Mouse (Mus musculus) hindbrain, postnatal 0 days (tissue): ENCODE measurements at regions not wholly inside any gene's neighbourhood (a gene's known extent, or its start where the extent isn't known, plus 50 kb on each side); places are given as distances from the start of the nearest gene placed in this dataset.
"Not testable (repeated sequence)": the region's sequence is repeated elsewhere in the genome, so short reads cannot be mapped to it uniquely, and the experiment has no call there.

Source experiments
- ATAC-seq: fragments of 200-750 bp; cut with Nextera tagmentation; 2 replicates; pipeline ENCODE4 v1.8.0; 2017; ENCODE audit warnings: mild to moderate bottlenecking, moderate TSS enrichment, moderate library complexity
- DNase-seq: peaks from one replicate; pipeline ENCODE4 v3.0.0-alpha.2; 2015; ENCODE audit warnings: low spot score
- H3K27ac ChIP-seq: fragments of 300-500 bp; sonication (generic); 2 replicates; pipeline ENCODE4 v1.5.1; 2014; ENCODE audit warnings: mild to moderate bottlenecking
- H3K27me3 ChIP-seq: fragments of 300-500 bp; sonication (generic); 2 replicates; pipeline ENCODE4 v1.6.1; 2014; ENCODE audit warnings: low read length, mixed read lengths; ENCODE audit not compliant: insufficient read depth
- H3K36me3 ChIP-seq: fragments of 300-500 bp; sonication (generic); 2 replicates; pipeline ENCODE4 v1.6.1; 2014; ENCODE audit warnings: low read length, mixed read lengths; ENCODE audit not compliant: insufficient read depth
- H3K4me1 ChIP-seq: fragments of 300-500 bp; sonication (generic); 2 replicates; pipeline ENCODE4 v1.6.1; 2014; ENCODE audit warnings: antibody characterized with exemption, low read length, mixed read lengths; ENCODE audit not compliant: insufficient read depth
- H3K4me2 ChIP-seq: fragments of 300-500 bp; sonication (generic); 2 replicates; pipeline ENCODE4 v1.6.1; 2014; ENCODE audit warnings: low read depth, mild to moderate bottlenecking, low read length, moderate library complexity, mixed read lengths
- H3K4me3 ChIP-seq: fragments of 300-500 bp; sonication (generic); 2 replicates; pipeline ENCODE4 v1.5.1; 2014; ENCODE audit warnings: low read length
- H3K9ac ChIP-seq: fragments of 300-500 bp; sonication (generic); replicated peaks from 2 replicates; pipeline ENCODE4 v1.6.1; 2014; ENCODE audit warnings: mild to moderate bottlenecking, low read length, moderate library complexity, mixed read lengths
- H3K9me3 ChIP-seq: fragments of 300-500 bp; sonication (generic); 2 replicates; pipeline ENCODE4 v1.6.1; 2016; ENCODE audit warnings: low read length, mixed read lengths
- CTCF ChIP-seq: IDR thresholded peaks from 2 replicates; pipeline ENCODE4 v1.5.1; 2016; ENCODE audit warnings: antibody characterized with exemption, control low read depth, low read depth
- WGBS: fragments of 180-500 bp; shearing (Covaris S2); extraction: QIAGEN DNeasy Blood & Tissue Kit; methylation state at CpG from one replicate; pipeline ENCODE4 v1.1.7; 2014; 5-methylcytosine and 5-hydroxymethylcytosine counted together

GRCm38 (mm10) chr2:117461541-117462290 lies 118.9 kb upstream of the Rasgrp1 start:
- H3K27ac ChIP-seq = no peak overlapping the region
- no peaks in the 10 kb centered on the region for H3K36me3 ChIP-seq
- no peaks in the 10 kb centered on the region for H3K27me3 ChIP-seq
- no peaks in the 10 kb centered on the region for H3K4me1 ChIP-seq
- WGBS = 86% methylated on average over 4 of the region's 4 CpGs
- no peaks in the 10 kb centered on the region for H3K9me3 ChIP-seq
- ATAC-seq = no peak
- no peak overlapping the region for H3K4me2 ChIP-seq
- H3K9ac ChIP-seq = no peak overlapping the region
- H3K4me3 ChIP-seq = no peak overlapping the region
- TF ChIP-seq CTCF = no peak
- DNase-seq = no peak

- no peaks in the 10 kb centered on the region for H3K27me3 ChIP-seq
- no peaks in the 10 kb centered on the region for H3K36me3 ChIP-seq
- no peak overlapping the region for H3K27ac ChIP-seq
- H3K4me3 ChIP-seq = no peak overlapping the region
- H3K4me2 ChIP-seq = no peak overlapping the region
- ATAC-seq (no peak), DNase-seq (no peak)
- H3K4me1 ChIP-seq = 0 out of 2 replicates have a peak, but pooled peaks cover 3% of the 10 kb centered on the region
- TF ChIP-seq CTCF = no peak
- WGBS = 88% methylated on average over 2 of the region's 2 CpGs
- H3K9me3 ChIP-seq = no peaks in the 10 kb centered on the region
- H3K9ac ChIP-seq = no peak overlapping the region
Measured at GRCm38 (mm10) chr2:117474885-117475542, 132.2 kb upstream of the Rasgrp1 start.

- H3K9ac ChIP-seq = no peak overlapping the region
- H3K9me3 ChIP-seq = no peaks in the 10 kb centered on the region
- H3K27ac ChIP-seq = no peak overlapping the region
- peak; percentile 61 for TF ChIP-seq CTCF
- ATAC-seq (no peak), DNase-seq (peak; percentile 53)
- no peak overlapping the region for H3K4me3 ChIP-seq
- no peaks in the 10 kb centered on the region for H3K36me3 ChIP-seq
- 50% methylated on average over 3 of the region's 3 CpGs for WGBS
- no peaks in the 10 kb centered on the region for H3K27me3 ChIP-seq
- no peak overlapping the region for H3K4me2 ChIP-seq
- 0 out of 2 replicates have a peak, but pooled peaks cover 4% of the 10 kb centered on the region for H3K4me1 ChIP-seq
Measured at GRCm38 (mm10) chr2:117475561-117475960, 132.8 kb upstream of the Rasgrp1 start.

GRCm38 (mm10) chr2:117477503-117477902 lies 134.7 kb upstream of the Rasgrp1 start:
- WGBS = 78% methylated on average over 8 of the region's 11 CpGs
- H3K4me3 ChIP-seq, DNase-seq, H3K4me1 ChIP-seq, H3K9ac ChIP-seq, H3K36me3 ChIP-seq, H3K27ac ChIP-seq, H3K4me2 ChIP-seq, H3K9me3 ChIP-seq, H3K27me3 ChIP-seq: not testable (repeated sequence)
- ATAC-seq = 0 out of 2 replicates have a peak, but pooled peaks have one; percentile 18

GRCm38 (mm10) chr2:117479244-117480009 lies 136.6 kb upstream of the Rasgrp1 start:
- WGBS = 38% methylated on average over 15 of the region's 16 CpGs
- peak overlapping the region; percentile 41; the same call in 1 of the 2 replicates for H3K27ac ChIP-seq
- not testable (repeated sequence) for H3K36me3 ChIP-seq, H3K9me3 ChIP-seq, H3K4me1 ChIP-seq, H3K4me3 ChIP-seq, H3K27me3 ChIP-seq, H3K4me2 ChIP-seq, H3K9ac ChIP-seq
- peak; percentile 86 for ATAC-seq
- DNase-seq = peak; percentile 23

GRCm38 (mm10) chr2:117486447-117486846 lies 143.6 kb upstream of the Rasgrp1 start:
- Histone ChIP-seq H3K9me3 (no peaks in the 10 kb centered on the region), H3K4me1 (no peaks in the 10 kb centered on the region), H3K36me3 (no peaks in the 10 kb centered on the region), H3K27me3 (no peaks in the 10 kb centered on the region), H3K4me2 (no peak overlapping the region), H3K27ac (no peak overlapping the region), H3K9ac (no peak overlapping the region), H3K4me3 (no peak overlapping the region)
- ATAC-seq (no peak), DNase-seq (no peak)
- 77% methylated on average over 2 of the region's 2 CpGs for WGBS
- no peak for TF ChIP-seq CTCF
